ENCODE assay signal across 8 mouse cellular contexts in the genomic region with DNA sequence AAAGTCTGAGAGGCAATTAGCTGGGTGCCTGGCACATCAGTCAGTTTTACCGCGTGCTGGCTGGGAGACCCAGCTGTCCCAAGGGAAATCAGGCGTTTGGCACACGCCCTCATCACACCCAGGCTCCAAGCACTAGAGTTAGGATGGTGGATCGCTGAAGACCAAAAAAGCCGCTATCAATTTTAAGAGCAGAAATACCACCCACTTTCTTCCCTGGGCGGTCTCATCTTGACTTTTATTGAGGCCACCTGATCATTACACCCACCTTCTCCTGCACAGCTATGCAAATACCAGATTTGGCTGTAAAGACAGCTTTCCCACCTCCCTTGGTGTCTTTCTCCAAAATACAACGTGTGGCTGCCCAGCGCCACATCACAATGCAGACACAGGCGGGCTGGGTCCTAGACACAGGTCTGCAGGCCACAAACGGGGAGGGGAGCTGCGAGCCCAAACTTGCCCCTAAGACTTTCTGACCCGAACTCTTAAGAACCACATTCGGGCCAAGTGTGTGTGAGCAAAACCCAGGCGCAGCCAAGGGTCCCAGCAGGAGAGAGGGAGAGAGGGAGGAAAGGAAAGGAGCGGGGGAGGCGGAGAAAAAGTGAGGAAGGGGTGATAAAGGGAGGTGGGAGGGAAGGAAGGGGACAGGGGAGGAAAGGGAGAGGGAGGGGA. TPM values are rescaled to one million over a fixed set of nuclear protein-coding genes. Genes with fewer than 3 reads are reported as not detected.
DNase-seq lines count a peak whose midpoint lies in the region; ATAC-seq and TF ChIP-seq lines count a peak whose summit lies in the region.

No protein-coding gene starts in this region.

- 0 out of 2 replicates have a peak, but pooled peaks have one; percentile 24 for ATAC-seq in kidney, embryonic 15.5 days (replicated peaks; ENCODE audit: low FRiP score)
- no peak for ATAC-seq in embryonic facial prominence, embryonic 12.5 days (ENCODE audit: insufficient number of reproducible peaks, insufficient read depth, low FRiP score, low TSS enrichment)
- peak; percentile 41; the same call in 1 of the 2 replicates for ATAC-seq in limb, embryonic 13.5 days (ENCODE audit: low FRiP score, low read depth)

- TF ChIP-seq RAD21 in CH12.LX (IDR thresholded peaks at IDR 0.05; ENCODE audit: low read depth, low read length) = no peak

- no peak for TF ChIP-seq POLR2A in CH12.LX (IDR thresholded peaks at IDR 0.05; ENCODE audit: low read depth, low read length)
- TF ChIP-seq POLR2A in small intestine, adult 2 months (IDR thresholded peaks at IDR 0.05; ENCODE audit: low read depth, low read length) = no peak

- peaks cover 22% of the 10 kb centered on the region for H3K4me1 ChIP-seq in kidney, embryonic 15.5 days
- H3K4me1 ChIP-seq in CH12.LX (ENCODE audit: control insufficient read depth in 1 of 2, insufficient read depth in 2 of 2) = peaks cover 10 to 44% of the 10 kb centered on the region in 2 experiments
- H3K4me1 ChIP-seq in embryonic facial prominence, embryonic 12.5 days = peaks cover 10% of the 10 kb centered on the region
- peaks cover 19% of the 10 kb centered on the region for H3K4me1 ChIP-seq in limb, embryonic 13.5 days
- H3K4me1 ChIP-seq in small intestine, adult 2 months (ENCODE audit: control insufficient read depth, insufficient read depth, insufficient read length, low read length) = peaks cover 6% of the 10 kb centered on the region; the same call in 1 of the 2 replicates

- in situ Hi-C loops in CH12.LX (cut with MboI; ENCODE audit: low pct_ligation_motif_present, low pct_unique_long_range_greater_than_20kb, low sequenced_read_pairs) = no loop called here

- 0 out of 2 replicates have a peak overlapping the region, but pooled peaks have one; percentile 1 for H3K9ac ChIP-seq in kidney, embryonic 15.5 days
- peak overlapping the region; percentile 85 for H3K9ac ChIP-seq in CH12.LX (ENCODE audit: insufficient read depth, low read depth)
- peak overlapping the region; percentile 68 for H3K9ac ChIP-seq in embryonic facial prominence, embryonic 12.5 days
- peak overlapping the region; percentile 83 for H3K9ac ChIP-seq in limb, embryonic 13.5 days

- H3K79me2 ChIP-seq in CH12.LX (replicated peaks; ENCODE audit: control insufficient read depth, extremely low read depth, insufficient read depth, poor library complexity, severe bottlenecking) = no peaks in the 10 kb centered on the region

- no peak for TF ChIP-seq CTCF in CH12.LX (conservative IDR thresholded peaks at IDR 0.05 in 1 of 2, IDR thresholded peaks at IDR 0.05 in 1 of 2; ENCODE audit: low read depth in 2 of 2, low read length in 2 of 2)
- TF ChIP-seq CTCF in small intestine, adult 2 months (IDR thresholded peaks at IDR 0.05; ENCODE audit: extremely low read depth, insufficient read length, insufficient replicate concordance, low read depth, low read length) = no peak

- dilution Hi-C loops in CH12.LX (cut with MboI; ENCODE audit: extremely low pct_ligation_motif_present, extremely low pct_unique_long_range_greater_than_20kb, low sequenced_read_pairs) = no loop called here

- H3K27ac ChIP-seq in kidney, embryonic 15.5 days = no peak overlapping the region
- peak overlapping the region; percentile 76; the same call in 1 of the 2 replicates for H3K27ac ChIP-seq in CH12.LX (ENCODE audit: insufficient read depth, low read depth)
- H3K27ac ChIP-seq in embryonic facial prominence, embryonic 12.5 days = 0 out of 2 replicates have a peak overlapping the region, but pooled peaks have one; percentile 4
- peak overlapping the region; percentile 84 for H3K27ac ChIP-seq in limb, embryonic 13.5 days
- H3K27ac ChIP-seq in small intestine, adult 2 months (ENCODE audit: insufficient read depth, low read depth, low read length) = no peak overlapping the region

- H3K27me3 ChIP-seq in kidney, embryonic 15.5 days = no peaks in the 10 kb centered on the region
- no peaks in the 10 kb centered on the region for H3K27me3 ChIP-seq in CH12.LX (replicated peaks)
- no peaks in the 10 kb centered on the region for H3K27me3 ChIP-seq in embryonic facial prominence, embryonic 12.5 days
- H3K27me3 ChIP-seq in limb, embryonic 13.5 days = no peaks in the 10 kb centered on the region
- H3K27me3 ChIP-seq in small intestine, adult 2 months (ENCODE audit: control insufficient read depth, insufficient read depth, low read length) = no peaks in the 10 kb centered on the region

- no peaks in the 10 kb centered on the region for H3K36me3 ChIP-seq in kidney, embryonic 15.5 days
- peaks cover 0 to 2% of the 10 kb centered on the region in 2 experiments for H3K36me3 ChIP-seq in CH12.LX (replicated peaks in 1 of 2; ENCODE audit: control insufficient read depth in 1 of 2, insufficient read depth in 1 of 2, low read length in 1 of 2)
- H3K36me3 ChIP-seq in embryonic facial prominence, embryonic 12.5 days = no peaks in the 10 kb centered on the region
- no peaks in the 10 kb centered on the region for H3K36me3 ChIP-seq in limb, embryonic 13.5 days
- H3K36me3 ChIP-seq in small intestine, adult 2 months (ENCODE audit: control insufficient read depth, insufficient read depth, low read length) = no peaks in the 10 kb centered on the region

- TF ChIP-seq EP300 in CH12.LX (IDR thresholded peaks at IDR 0.05; ENCODE audit: low read length) = no peak

- H3K4me3 ChIP-seq in kidney, embryonic 15.5 days (replicated peaks) = peak overlapping the region; percentile 58
- H3K4me3 ChIP-seq in CH12.LX (replicated peaks in 1 of 3; ENCODE audit: low read depth in 2 of 3, low read length in 2 of 3, poor library complexity in 1 of 3) = peak overlapping the region; percentile 58 to 76 (median 66)
- peak overlapping the region; percentile 55 for H3K4me3 ChIP-seq in embryonic facial prominence, embryonic 12.5 days
- peak overlapping the region; percentile 62 for H3K4me3 ChIP-seq in limb, embryonic 13.5 days
- peak overlapping the region; percentile 75 for H3K4me3 ChIP-seq in small intestine, adult 2 months (ENCODE audit: low read depth, low read length)

- no peak for DNase-seq in kidney, postnatal 4 days
- peak; percentile 39 for DNase-seq in CH12.LX (ENCODE audit: extremely low read depth)
- DNase-seq in T-cell, adult 2 months (ENCODE audit: low spot score) = no peak
- no peak for DNase-seq in testis, postnatal 14 days (ENCODE audit: low spot score)

- no peaks in the 10 kb centered on the region for H3K9me3 ChIP-seq in kidney, embryonic 15.5 days (replicated peaks)
- H3K9me3 ChIP-seq in CH12.LX (replicated peaks; ENCODE audit: low read length) = peaks cover 8% of the 10 kb centered on the region
- no peaks in the 10 kb centered on the region for H3K9me3 ChIP-seq in embryonic facial prominence, embryonic 12.5 days
- H3K9me3 ChIP-seq in limb, embryonic 13.5 days = no peaks in the 10 kb centered on the region

- WGBS in kidney, embryonic 15.5 days = 18% methylated on average over 17 of the region's 17 CpGs
- WGBS in embryonic facial prominence, embryonic 12.5 days = 14% methylated on average over 17 of the region's 17 CpGs
- WGBS in limb, embryonic 13.5 days = 6% methylated on average over 17 of the region's 17 CpGs
- 25% methylated on average over 17 of the region's 17 CpGs for WGBS in small intestine, adult 2 months

- H3K4me2 ChIP-seq in kidney, embryonic 15.5 days = peak overlapping the region; percentile 94
- H3K4me2 ChIP-seq in CH12.LX (ENCODE audit: insufficient read depth, low read depth, poor library complexity, severe bottlenecking) = peak overlapping the region; percentile 96
- H3K4me2 ChIP-seq in embryonic facial prominence, embryonic 12.5 days (replicated peaks) = peak overlapping the region; percentile 89
- H3K4me2 ChIP-seq in limb, embryonic 13.5 days (replicated peaks) = peak overlapping the region; percentile 84

TF ChIP-seq in CH12.LX, 34 proteins besides CTCF, POLR2A, EP300 and RAD21 (continues in another document):
- TF ChIP-seq NELFE (IDR thresholded peaks at IDR 0.05; ENCODE audit: low read depth, low read length) (no peak), MXI1 (IDR thresholded peaks at IDR 0.05; ENCODE audit: low read depth, low read length) (peak; percentile 70), E2F4 (IDR thresholded peaks at IDR 0.05; ENCODE audit: insufficient replicate concordance, low read depth, low read length) (no peak), NRF1 (IDR thresholded peaks at IDR 0.05; ENCODE audit: low read depth, low read length) (no peak), GABPA (IDR thresholded peaks at IDR 0.05; ENCODE audit: insufficient replicate concordance, low read depth, low read length) (no peak), ZKSCAN1 (IDR thresholded peaks at IDR 0.05; ENCODE audit: borderline replicate concordance, low read depth, low read length) (no peak), CHD2 (IDR thresholded peaks at IDR 0.05; ENCODE audit: low read length) (no peak; the same call in 1 of the 2 replicates), UBTF (IDR thresholded peaks at IDR 0.05; ENCODE audit: low read depth, low read length) (no peak), PAX5 (IDR thresholded peaks at IDR 0.05; ENCODE audit: low read length) (no peak), JUND (conservative IDR thresholded peaks at IDR 0.05; ENCODE audit: low read depth, low read length) (no peak), USF2 (conservative IDR thresholded peaks at IDR 0.05; ENCODE audit: low read depth, low read length) (no peak), TBP (conservative IDR thresholded peaks at IDR 0.05; ENCODE audit: low read depth, low read length) (no peak), ETS1 (conservative IDR thresholded peaks at IDR 0.05; ENCODE audit: low read depth, low read length) (no peak), ZMIZ1 (IDR thresholded peaks at IDR 0.05; ENCODE audit: low read depth, low read length) (no peak), POLR2AphosphoS2 (IDR thresholded peaks at IDR 0.05; ENCODE audit: low read depth, low read length) (no peak), SIN3A (IDR thresholded peaks at IDR 0.05; ENCODE audit: low read length) (0 out of 2 replicates have a peak, but pooled peaks have one; percentile 58), USF1 (IDR thresholded peaks at IDR 0.05; ENCODE audit: low read depth, low read length) (no peak), MAX (IDR thresholded peaks at IDR 0.05; ENCODE audit: low read length) (peak; percentile 54; the same call in 1 of the 2 replicates), ZC3H11A (IDR thresholded peaks at IDR 0.05; ENCODE audit: low read depth, low read length) (no peak), SMC3 (IDR thresholded peaks at IDR 0.05; ENCODE audit: low read depth, low read length) (no peak), JUN (IDR thresholded peaks at IDR 0.05; ENCODE audit: insufficient read depth, low read depth, low read length) (no peak)

RNA-seq across cellular contexts. Expression of a gene that starts 19.8 kb away (rescaled TPM):
- polyA plus RNA-seq in kidney, embryonic 15.5 days (2015; fragmentation: Nextera tagmentation; extraction: Ambion mirVana) = 3.2 TPM in 1 of 2 replicates, not detected in the other
- total RNA-seq in CH12.LX (2012; rRNA removed) (not detected in 2 replicates), CH12.LX (2014; rRNA removed) (0.42 TPM in 1 of 2 replicates, not detected in the other)
- polyA plus RNA-seq in CH12.LX (2012; ENCODE audit: insufficient read length, low read depth) = 1.3 and 2.1 TPM in 2 replicates
- 3.4 and 4.0 TPM in 2 replicates for polyA plus RNA-seq in embryonic facial prominence, embryonic 12.5 days (2016; fragmentation: Nextera tagmentation; extraction: Ambion mirVana)
- 1.6 and 2.6 TPM in 2 replicates for polyA plus RNA-seq in limb, embryonic 13.5 days (2015; fragmentation: Nextera tagmentation; extraction: Ambion mirVana)
- polyA plus RNA-seq in small intestine, adult 2 months (2012; rRNA removed) = not detected in 2 replicates

Comparison
In these comparisons a context has a peak if more than half of its experiments do, and no peak if none do; other contexts are left out.
1. H3K27ac ChIP-seq: peak in CH12.LX (single experiment), embryonic facial prominence, embryonic 12.5 days (single experiment) and limb, embryonic 13.5 days (single experiment); none in kidney, embryonic 15.5 days (single experiment) and small intestine, adult 2 months (single experiment).
2. H3K9ac ChIP-seq: peak in every context shown above with its lines; median percentile 85 in CH12.LX; 83 in limb, embryonic 13.5 days; 68 in embryonic facial prominence, embryonic 12.5 days; 1 in kidney, embryonic 15.5 days.
3. Peak in every context shown above with its lines, with median percentiles within 50 percentile points of each other: H3K4me2 ChIP-seq and H3K4me3 ChIP-seq.